Mouse (Mus musculus) kidney, embryonic 15.5 days (tissue): ENCODE measurements at regions not wholly inside any gene's neighbourhood (a gene's known extent, or its start where the extent isn't known, plus 50 kb on each side); places are given as distances from the start of the nearest gene placed in this dataset.

ENCODE experiments used
- ATAC-seq: fragments of 200-750 bp; cut with Nextera tagmentation; replicated peaks from 2 replicates; pipeline ENCODE4 v1.8.0; 2017; ENCODE audit warnings: moderate TSS enrichment; ENCODE audit not compliant: low FRiP score
- H3K27ac ChIP-seq: fragments of 300-500 bp; sonication (generic); 2 replicates; pipeline ENCODE4 v1.5.1; 2015; ENCODE audit warnings: mild to moderate bottlenecking, inconsistent platforms
- H3K27me3 ChIP-seq: fragments of 300-500 bp; sonication (generic); 2 replicates; pipeline ENCODE4 v1.6.1; 2015; ENCODE audit warnings: inconsistent platforms
- H3K36me3 ChIP-seq: fragments of 300-500 bp; sonication (generic); 2 replicates; pipeline ENCODE4 v1.6.1; 2015; ENCODE audit warnings: inconsistent platforms
- H3K4me1 ChIP-seq: fragments of 300-500 bp; sonication (generic); 2 replicates; pipeline ENCODE4 v1.6.1; 2015; ENCODE audit warnings: inconsistent platforms
- H3K4me2 ChIP-seq: fragments of 300-500 bp; sonication (generic); 2 replicates; pipeline ENCODE4 v1.6.1; 2015; ENCODE audit warnings: moderate library complexity, mild to moderate bottlenecking, inconsistent platforms
- H3K4me3 ChIP-seq: fragments of 300-500 bp; sonication (generic); replicated peaks from 2 replicates; pipeline ENCODE4 v1.5.1; 2015; ENCODE audit warnings: mild to moderate bottlenecking, inconsistent platforms
- H3K9ac ChIP-seq: fragments of 300-500 bp; sonication (generic); 2 replicates; pipeline ENCODE4 v1.6.1; 2015; ENCODE audit warnings: mild to moderate bottlenecking, inconsistent platforms
- H3K9me3 ChIP-seq: fragments of 300-500 bp; sonication (generic); replicated peaks from 2 replicates; pipeline ENCODE4 v1.6.1; 2016; ENCODE audit warnings: inconsistent platforms
- WGBS: fragments of 180-500 bp; shearing (Covaris S2); methylation state at CpG from one replicate; pipeline ENCODE4 v1.1.7; 2015; ENCODE audit warnings: mixed read lengths; 5-methylcytosine and 5-hydroxymethylcytosine counted together

DNA sequence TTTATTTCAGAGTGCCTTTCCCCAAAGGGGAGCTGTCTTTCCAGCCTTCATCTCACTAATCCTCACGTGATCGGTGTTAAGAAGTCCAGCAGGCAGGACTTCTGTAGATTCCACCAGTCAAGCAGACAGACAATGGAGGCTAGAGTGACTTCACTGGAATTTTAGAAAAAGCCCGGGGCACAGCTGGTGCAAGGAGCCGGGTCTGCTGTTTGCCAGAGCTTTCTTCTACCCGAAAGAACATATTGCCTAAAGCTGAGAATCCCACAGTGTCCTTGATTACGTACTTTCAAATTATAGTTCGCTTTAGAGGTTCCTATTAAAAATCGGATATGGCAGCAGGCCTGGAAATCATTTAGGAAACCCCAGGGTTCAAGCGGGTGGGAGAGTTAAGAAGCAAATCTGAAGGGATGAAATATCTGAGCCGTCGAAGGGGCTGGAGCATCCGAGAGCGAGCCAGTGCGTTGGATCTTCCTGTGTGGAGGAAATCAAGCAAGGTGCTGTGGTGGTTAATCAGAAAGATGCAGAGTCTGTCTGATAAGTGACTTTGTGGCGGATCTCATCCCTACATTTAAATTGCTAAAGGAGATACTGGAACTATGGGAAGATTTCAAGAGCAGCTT lies 283.3 kb upstream of the Gm11146 start:
- Histone ChIP-seq H3K36me3 (no peaks in the 10 kb centered on the region), H3K4me2 (no peak overlapping the region), H3K27ac (no peak overlapping the region), H3K4me3 (no peak overlapping the region), H3K9ac (no peak overlapping the region), H3K27me3 (no peaks in the 10 kb centered on the region), H3K4me1 (no peaks in the 10 kb centered on the region), H3K9me3 (no peaks in the 10 kb centered on the region)
- WGBS: 87% methylated on average over 15 of the region's 15 CpGs
- ATAC-seq: no peak

DNA sequence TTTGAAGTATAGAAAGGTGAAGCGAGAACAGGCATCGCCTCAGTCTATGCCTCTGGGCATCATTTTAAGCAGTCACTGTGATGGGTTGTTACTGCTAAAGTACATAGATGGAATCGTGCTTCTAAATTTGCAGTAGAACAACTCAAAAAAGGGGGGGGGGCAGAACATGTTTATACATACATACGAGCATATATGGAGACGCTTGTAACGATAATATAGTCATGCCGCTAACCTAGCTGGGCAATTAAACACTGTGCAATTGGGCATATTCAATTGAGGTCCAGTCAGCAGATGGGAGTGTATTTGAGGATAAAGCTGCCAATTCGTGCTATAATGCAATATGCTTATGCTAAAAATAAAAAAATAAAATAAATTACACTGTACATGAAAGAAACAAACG lies 282.6 kb upstream of the Gm11146 start:
- H3K4me2 ChIP-seq: no peak overlapping the region
- no peaks in the 10 kb centered on the region for H3K27me3 ChIP-seq
- 93% methylated on average over 9 of the region's 9 CpGs for WGBS
- H3K27ac ChIP-seq: no peak overlapping the region
- no peaks in the 10 kb centered on the region for H3K9me3 ChIP-seq
- ATAC-seq: no peak
- no peaks in the 10 kb centered on the region for H3K36me3 ChIP-seq
- no peak overlapping the region for H3K9ac ChIP-seq
- H3K4me1 ChIP-seq: no peaks in the 10 kb centered on the region
- H3K4me3 ChIP-seq: no peak overlapping the region

- Histone ChIP-seq H3K4me3 (no peak overlapping the region), H3K36me3 (no peaks in the 10 kb centered on the region), H3K27ac (no peak overlapping the region), H3K9ac (no peak overlapping the region), H3K27me3 (no peaks in the 10 kb centered on the region), H3K4me1 (no peaks in the 10 kb centered on the region), H3K9me3 (no peaks in the 10 kb centered on the region), H3K4me2 (no peak overlapping the region)
- no peak for ATAC-seq
- WGBS: 90% methylated on average over 1 of the region's 1 CpGs
Measured at GRCm38 (mm10) chr16:77877006-77877405, 275.1 kb upstream of the Gm11146 start.

- WGBS: 87% methylated on average over 5 of the region's 5 CpGs
- no peak for ATAC-seq
Measured at GRCm38 (mm10) chr16:77863246-77863645, 261.4 kb upstream of the Gm11146 start.

GRCm38 (mm10) chr16:77852066-77852781 lies 250.3 kb upstream of the Gm11146 start:
- Histone ChIP-seq H3K27ac (no peak overlapping the region), H3K9ac (no peak overlapping the region), H3K36me3 (no peaks in the 10 kb centered on the region), H3K9me3 (no peaks in the 10 kb centered on the region), H3K4me2 (no peak overlapping the region), H3K4me3 (no peak overlapping the region), H3K4me1 (no peaks in the 10 kb centered on the region), H3K27me3 (no peaks in the 10 kb centered on the region)
- WGBS: 91% methylated on average over 6 of the region's 6 CpGs
- no peak for ATAC-seq

More at GRCm38 (mm10) chr16:77863246-77863645, 261.4 kb upstream of the Gm11146 start:
- H3K4me1 ChIP-seq: no peaks in the 10 kb centered on the region
- H3K9me3 ChIP-seq: no peaks in the 10 kb centered on the region
- H3K36me3 ChIP-seq: no peaks in the 10 kb centered on the region
- no peak overlapping the region for H3K9ac ChIP-seq
- H3K27ac ChIP-seq: no peak overlapping the region
- H3K4me2 ChIP-seq: no peak overlapping the region
- H3K4me3 ChIP-seq: no peak overlapping the region
- no peaks in the 10 kb centered on the region for H3K27me3 ChIP-seq

GRCm38 (mm10) chr16:77851206-77852065 lies 249.5 kb upstream of the Gm11146 start:
- H3K4me2 ChIP-seq: no peak overlapping the region
- 83% methylated on average over 13 of the region's 13 CpGs for WGBS
- H3K4me3 ChIP-seq: no peak overlapping the region
- H3K9me3 ChIP-seq: no peaks in the 10 kb centered on the region
- H3K4me1 ChIP-seq: no peaks in the 10 kb centered on the region
- no peaks in the 10 kb centered on the region for H3K36me3 ChIP-seq
- no peaks in the 10 kb centered on the region for H3K27me3 ChIP-seq
- H3K27ac ChIP-seq: no peak overlapping the region
- no peak for ATAC-seq
- H3K9ac ChIP-seq: no peak overlapping the region

GRCm38 (mm10) chr16:77835767-77836166 lies 233.9 kb upstream of the Gm11146 start:
- no peak for ATAC-seq
- Histone ChIP-seq H3K4me2 (no peak overlapping the region), H3K36me3 (no peaks in the 10 kb centered on the region), H3K4me3 (no peak overlapping the region), H3K9me3 (no peaks in the 10 kb centered on the region), H3K27ac (no peak overlapping the region), H3K4me1 (no peaks in the 10 kb centered on the region), H3K9ac (no peak overlapping the region), H3K27me3 (no peaks in the 10 kb centered on the region)
- WGBS: 81% methylated on average over 2 of the region's 2 CpGs

DNA sequence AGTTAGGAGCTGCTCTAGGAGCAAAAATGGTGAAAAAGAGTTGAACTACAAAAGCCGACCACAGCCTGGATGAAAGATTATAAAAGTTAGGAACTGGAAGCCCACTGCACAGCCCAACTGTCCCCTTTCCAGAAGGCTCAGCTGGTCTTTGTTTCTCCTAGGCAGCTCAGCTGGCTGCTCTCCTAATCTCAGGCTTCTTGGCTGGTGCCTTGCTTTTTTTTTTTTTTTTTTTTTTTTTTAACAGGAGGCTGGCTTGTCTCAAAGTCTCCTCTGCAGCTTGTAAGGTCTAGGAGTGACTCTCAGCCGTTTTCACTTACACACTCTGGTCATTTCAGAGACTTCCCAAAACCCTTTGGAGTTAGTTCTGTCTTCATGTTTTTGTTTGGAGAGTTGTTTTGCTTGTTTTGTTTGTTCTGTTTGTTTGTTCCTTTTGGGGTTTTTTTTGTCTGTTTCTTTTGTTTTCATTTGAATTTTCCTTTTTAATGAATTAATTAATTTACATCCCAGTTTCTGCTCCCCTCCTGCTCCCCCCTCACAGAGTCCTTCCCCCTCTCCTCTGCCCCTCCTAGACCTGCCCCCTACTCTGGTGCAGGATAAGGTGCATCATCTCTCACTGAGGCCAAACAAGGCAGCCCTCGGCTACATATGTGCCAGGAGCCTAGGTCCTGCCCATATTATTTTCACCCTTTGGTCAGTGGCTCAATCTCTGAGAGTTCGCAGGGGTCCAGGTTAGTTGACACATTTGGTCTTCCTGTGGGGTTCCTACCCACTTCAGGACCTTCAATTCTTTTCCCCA lies 225.6 kb upstream of the Gm11146 start:
- Histone ChIP-seq H3K4me1 (no peaks in the 10 kb centered on the region), H3K9me3 (no peaks in the 10 kb centered on the region), H3K36me3 (no peaks in the 10 kb centered on the region), H3K4me2 (no peak overlapping the region), H3K27ac (no peak overlapping the region), H3K27me3 (no peaks in the 10 kb centered on the region), H3K9ac (no peak overlapping the region), H3K4me3 (no peak overlapping the region)
- ATAC-seq: peak; percentile 49; the same call in 1 of the 2 replicates
- WGBS: 65% methylated on average over 4 of the region's 4 CpGs

DNA sequence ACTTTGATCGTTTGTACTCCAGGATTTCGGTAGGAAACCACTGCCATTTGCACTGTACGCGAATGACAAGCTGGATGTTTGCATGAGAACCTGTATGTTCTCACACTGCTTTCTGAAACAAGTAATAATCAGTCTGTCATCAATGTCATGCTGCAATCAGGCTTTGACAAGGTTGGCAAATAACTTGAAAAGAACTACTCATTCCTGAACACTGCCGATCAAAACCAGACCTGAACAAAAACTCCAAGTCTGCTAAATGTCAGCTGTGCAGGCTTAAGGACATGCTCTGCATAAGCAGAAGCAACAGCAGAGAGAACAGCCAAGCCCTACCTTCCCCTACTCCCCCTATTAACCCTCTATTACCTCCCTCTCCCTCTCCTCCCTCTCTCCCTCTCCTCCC lies 197.8 kb upstream of the Gm11146 start:
- H3K4me1 ChIP-seq: no peaks in the 10 kb centered on the region
- no peak overlapping the region for H3K27ac ChIP-seq
- no peaks in the 10 kb centered on the region for H3K9me3 ChIP-seq
- ATAC-seq: no peak
- no peaks in the 10 kb centered on the region for H3K36me3 ChIP-seq
- H3K9ac ChIP-seq: no peak overlapping the region
- 83% methylated on average over 5 of the region's 5 CpGs for WGBS
- H3K27me3 ChIP-seq: no peaks in the 10 kb centered on the region
- no peak overlapping the region for H3K4me2 ChIP-seq
- no peak overlapping the region for H3K4me3 ChIP-seq

- H3K9me3 ChIP-seq: no peaks in the 10 kb centered on the region
- no peaks in the 10 kb centered on the region for H3K27me3 ChIP-seq
- no peak overlapping the region for H3K9ac ChIP-seq
- H3K4me1 ChIP-seq: no peaks in the 10 kb centered on the region
- H3K4me3 ChIP-seq: no peak overlapping the region
- 74% methylated on average over 4 of the region's 4 CpGs for WGBS
- no peaks in the 10 kb centered on the region for H3K36me3 ChIP-seq
- no peak overlapping the region for H3K4me2 ChIP-seq
- no peak for ATAC-seq
- H3K27ac ChIP-seq: no peak overlapping the region
Measured at GRCm38 (mm10) chr16:77796926-77797325, 195.0 kb upstream of the Gm11146 start.

DNA sequence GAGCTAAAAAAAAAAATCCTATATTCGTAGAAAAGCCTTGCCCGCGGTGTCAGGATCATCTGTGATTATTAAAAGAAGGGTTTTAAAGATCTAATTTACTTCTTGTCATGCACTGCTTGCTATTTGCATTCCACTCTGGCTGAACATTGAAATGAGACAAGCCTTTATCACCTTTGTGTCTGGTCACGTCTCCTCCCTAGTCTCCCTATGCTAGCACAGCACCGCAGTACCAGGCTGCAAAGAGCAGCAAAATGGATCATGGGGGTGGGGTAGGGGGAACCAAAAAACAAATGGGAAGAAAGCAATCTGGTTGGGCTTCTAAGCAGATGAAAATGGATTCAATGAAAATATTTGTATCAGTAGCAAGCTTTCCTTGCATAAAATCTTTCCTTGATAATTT lies 187.8 kb upstream of the Gm11146 start:
- Histone ChIP-seq H3K9ac (no peak overlapping the region), H3K36me3 (no peaks in the 10 kb centered on the region), H3K4me2 (no peak overlapping the region), H3K4me3 (no peak overlapping the region), H3K27ac (no peak overlapping the region), H3K9me3 (no peaks in the 10 kb centered on the region), H3K4me1 (0 out of 2 replicates have a peak, but pooled peaks cover 5% of the 10 kb centered on the region), H3K27me3 (no peaks in the 10 kb centered on the region)
- WGBS: 89% methylated on average over 5 of the region's 5 CpGs
- ATAC-seq: no peak
